Comparison of ENCODE assay signal across 28 mouse cellular contexts in the genomic region with DNA sequence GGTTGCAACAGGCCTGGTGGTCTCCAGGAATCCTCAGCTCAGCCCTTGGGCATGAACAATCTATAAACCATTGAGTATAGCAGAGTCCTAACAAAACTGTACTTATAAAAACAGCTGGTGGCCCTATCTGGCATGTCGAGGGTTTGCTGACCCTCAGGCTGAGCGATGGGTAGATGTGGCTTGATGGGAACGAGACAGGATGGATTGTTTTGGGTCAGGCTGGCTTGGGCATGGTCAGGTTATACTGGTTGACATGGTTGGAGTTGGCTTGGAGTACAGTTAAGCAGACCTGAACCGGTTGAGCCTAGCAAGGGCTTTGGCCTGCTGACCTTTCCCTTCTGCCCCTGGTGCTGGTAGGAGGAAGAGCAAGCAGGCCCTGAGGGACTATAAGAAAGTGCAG. TPM values are rescaled to one million over a fixed set of nuclear protein-coding genes. Genes with fewer than 3 reads are reported as not detected.
"Had no signal": no experiment of that assay in that cellular context is flagged by ENCODE, and none has a peak within 500 bp of the region (broad histone marks: within the 10 kb centered on the region; RNA-seq: fewer than 3 reads in every experiment).

No protein-coding gene starts in this region.

- DNase-seq: kidney, adult 18-20 months; kidney, adult 9 months; kidney, postnatal 14 days; left cerebral cortex, postnatal 4 days; liver, postnatal 0 days; lung, embryonic 14.5 days; retina, postnatal 1 day; right cerebral cortex, postnatal 25 days; spleen, adult 18-20 months; thymus, adult 2 months; thymus, postnatal 25 days had no signal

RNA-seq across cellular contexts. Expression of gene Plxnb1, which starts 15.9 kb away (rescaled TPM):
- polyA plus RNA-seq: macrophage had no signal

RNA-seq across cellular contexts. Expression of gene Fbxw21, which starts 50.7 kb away (rescaled TPM):
- total RNA-seq: layer of hippocampus, adult 18-20 months; layer of hippocampus, postnatal 14 days; left cerebral cortex, adult 8-10 months; left cerebral cortex, postnatal 14 days; left cerebral cortex, postnatal 4 days; megakaryocyte, adult 5-6 weeks had no signal
- polyA plus RNA-seq: intestine, embryonic 16.5 days; kidney, embryonic 16.5 days; limb, embryonic 12.5 days; limb, embryonic 15.5 days; liver, embryonic 11.5 days; liver, embryonic 14.5 days; liver, postnatal 0 days; lung, embryonic 14.5 days; lung, postnatal 0 days; macrophage; midbrain, embryonic 12.5 days; midbrain, embryonic 15.5 days; neural tube, embryonic 13.5 days; stomach, embryonic 15.5 days; thymus, adult 2 months had no signal
